Mouse (Mus musculus) Muller cell, postnatal 12 days (primary cell): ENCODE results near the gene Mroh9.

Experiments used
- DNase-seq: peaks from one replicate; pipeline ENCODE4 v3.0.0-alpha.2; 2015; ENCODE audit errors: inconsistent ontology term

Mroh9 gene

DNA sequence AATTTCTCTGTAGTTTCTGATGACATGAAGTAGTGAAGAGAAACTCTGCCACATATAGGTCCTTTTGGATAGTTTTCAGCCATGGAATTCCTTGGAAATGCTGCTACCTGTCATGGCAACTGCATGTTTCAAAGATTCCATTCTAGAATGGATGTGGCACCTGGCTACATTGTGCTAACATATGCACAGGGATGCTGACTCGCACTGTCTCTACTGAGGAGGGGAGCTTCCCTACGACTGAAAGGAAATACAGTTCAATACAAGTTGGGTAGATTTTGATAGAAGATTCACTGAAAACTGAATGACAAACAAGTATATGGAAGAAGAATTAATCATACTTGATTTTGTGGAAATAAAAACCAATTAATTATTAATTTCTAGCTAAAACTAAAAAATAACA lies at the start of gene Mroh9:
Gene Mroh9 (minus strand): TSS at position 101 of the 400 bp plus-strand sequence.
- no peak for DNase-seq

DNA sequence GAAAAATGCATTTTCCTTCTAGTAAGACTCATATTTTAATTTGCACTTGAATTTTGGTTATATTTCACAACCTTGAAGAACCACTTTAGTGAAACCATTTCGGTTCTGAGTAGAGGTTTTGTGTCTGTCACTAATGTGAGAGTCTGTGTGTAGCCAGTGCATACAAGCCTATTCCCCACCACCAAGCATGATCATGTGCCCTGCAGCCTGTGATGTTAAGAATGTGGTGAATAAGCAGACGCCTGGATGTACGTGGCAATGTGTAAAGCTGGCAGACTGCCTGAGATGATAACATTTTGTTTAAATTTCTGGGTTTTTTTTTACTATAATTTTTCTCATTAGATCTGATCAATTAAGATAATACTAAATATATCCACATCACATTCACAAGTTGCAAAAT lies 44.5 kb upstream of the Mroh9 start:
- no peak for DNase-seq

DNA sequence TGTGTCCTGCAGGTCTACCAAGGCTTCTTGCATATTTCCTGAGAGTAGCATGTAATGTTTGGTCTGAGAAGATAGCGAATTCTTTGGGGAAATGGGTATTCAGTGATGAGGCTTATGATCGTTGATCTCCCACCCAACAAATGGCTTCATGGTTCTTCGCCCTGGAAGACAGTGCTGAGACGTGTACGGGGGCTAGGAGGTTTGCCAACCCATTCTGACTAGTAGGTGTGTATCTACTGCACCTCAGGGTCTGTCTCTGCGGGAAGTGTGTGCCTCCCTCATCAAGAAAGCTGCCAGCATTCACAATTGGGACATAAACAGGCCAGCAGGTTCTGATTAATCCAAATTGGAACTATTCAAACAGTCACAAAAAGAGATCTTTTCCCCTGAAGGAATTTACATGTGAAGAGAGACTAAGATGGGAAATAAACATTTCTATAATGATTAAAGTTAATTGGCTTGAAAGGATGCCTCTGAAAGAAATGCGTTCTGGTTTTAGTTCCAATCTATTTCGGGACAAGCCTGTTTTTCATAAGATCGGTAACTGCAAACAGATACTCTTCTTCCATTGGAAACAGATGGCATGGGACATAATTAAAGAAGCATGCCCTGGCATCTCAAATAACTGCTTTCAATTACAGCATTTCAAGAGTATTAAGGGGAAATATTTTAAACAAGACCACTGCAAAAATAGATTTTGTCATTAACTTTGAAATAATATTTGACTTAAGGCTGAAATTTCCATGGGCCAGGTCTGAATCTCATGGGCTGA lies 43.8 kb upstream of the Mroh9 start:
- peak; percentile 18 for DNase-seq

DNA sequence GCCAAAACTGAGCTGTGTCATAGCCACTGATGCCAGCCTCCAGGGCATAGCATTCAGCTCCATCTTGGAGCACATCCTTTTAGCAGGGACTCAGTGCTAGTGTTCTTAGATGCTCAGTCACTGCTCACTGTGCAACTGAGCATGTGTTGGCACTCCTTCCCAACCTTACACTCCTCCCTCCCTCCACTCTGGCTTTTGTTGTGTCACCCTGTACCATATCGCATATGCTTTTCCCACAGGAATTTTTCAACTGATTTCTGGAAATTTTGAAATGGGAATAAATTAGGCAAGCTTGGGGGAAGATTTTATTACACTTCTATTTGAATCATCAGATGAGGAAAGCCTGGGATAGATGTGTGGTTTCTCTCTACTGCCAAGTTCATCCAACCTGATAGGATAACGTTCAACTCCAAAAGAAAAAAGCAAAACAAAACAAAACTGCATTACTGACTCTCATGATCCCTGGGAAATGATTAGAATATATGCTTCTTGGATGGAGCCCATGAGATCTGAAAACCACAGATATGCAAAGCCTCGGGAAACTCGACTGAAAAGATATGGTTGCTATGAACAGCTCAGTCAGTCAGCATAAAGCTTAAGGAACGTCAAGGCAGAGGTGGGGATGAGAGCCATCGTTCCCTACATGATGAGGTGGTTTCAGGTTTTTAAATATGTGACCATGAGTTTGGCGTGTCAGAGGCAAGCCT lies 40.9 kb upstream of the Mroh9 start:
- no peak for DNase-seq

DNA sequence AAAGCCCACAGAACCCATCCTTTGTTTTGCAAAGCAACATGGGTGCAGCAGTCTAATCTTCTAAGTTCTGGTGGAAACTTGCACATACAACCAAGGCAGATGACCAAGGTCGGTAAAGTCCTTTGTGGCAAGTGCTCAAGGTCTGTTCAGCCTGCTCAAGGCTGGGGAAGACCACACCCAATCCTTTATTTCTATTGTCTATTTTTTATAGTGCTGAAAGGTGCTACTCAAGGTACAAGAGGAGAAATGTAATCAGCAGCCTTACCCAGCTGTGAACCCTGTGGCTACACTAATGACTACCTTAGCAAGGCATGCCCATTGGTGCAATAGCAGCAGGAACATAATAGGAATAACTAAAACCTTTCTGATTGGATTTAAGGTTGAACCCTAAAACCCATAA lies 36.9 kb upstream of the Mroh9 start:
- no peak for DNase-seq

DNA sequence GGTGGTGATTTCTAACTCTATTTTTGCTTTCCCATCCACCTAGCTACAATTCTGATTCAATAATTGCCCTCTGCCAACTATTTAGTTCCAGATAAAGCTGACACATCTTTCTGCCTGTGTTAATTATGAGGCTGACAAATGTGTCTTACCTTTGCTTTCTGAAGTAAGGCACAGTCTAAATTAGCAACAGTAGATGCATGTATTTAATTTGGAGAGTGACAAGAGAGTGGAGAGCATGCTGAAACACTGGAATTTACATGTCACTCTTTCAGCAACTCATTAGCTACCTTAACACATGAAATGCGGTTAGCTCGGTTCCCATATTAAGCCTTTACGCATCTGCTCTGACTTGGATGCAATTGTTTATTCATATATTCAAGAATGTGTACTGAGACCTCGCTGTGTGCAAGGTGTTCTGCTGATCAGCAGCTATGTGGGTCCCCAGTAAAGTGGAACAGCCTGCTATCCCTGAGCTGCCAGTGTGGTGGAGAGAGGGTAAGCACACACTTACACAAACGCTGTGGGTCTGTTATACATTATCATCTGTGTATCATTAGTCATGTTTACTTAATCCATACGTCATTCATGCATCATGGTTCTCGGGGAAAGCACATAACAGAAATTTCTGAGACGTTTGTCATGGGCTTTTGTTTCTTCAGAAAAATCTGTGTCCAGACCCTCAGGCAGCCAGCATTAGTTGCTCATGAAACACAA lies 28.1 kb upstream of the Mroh9 start:
- DNase-seq: no peak

DNA sequence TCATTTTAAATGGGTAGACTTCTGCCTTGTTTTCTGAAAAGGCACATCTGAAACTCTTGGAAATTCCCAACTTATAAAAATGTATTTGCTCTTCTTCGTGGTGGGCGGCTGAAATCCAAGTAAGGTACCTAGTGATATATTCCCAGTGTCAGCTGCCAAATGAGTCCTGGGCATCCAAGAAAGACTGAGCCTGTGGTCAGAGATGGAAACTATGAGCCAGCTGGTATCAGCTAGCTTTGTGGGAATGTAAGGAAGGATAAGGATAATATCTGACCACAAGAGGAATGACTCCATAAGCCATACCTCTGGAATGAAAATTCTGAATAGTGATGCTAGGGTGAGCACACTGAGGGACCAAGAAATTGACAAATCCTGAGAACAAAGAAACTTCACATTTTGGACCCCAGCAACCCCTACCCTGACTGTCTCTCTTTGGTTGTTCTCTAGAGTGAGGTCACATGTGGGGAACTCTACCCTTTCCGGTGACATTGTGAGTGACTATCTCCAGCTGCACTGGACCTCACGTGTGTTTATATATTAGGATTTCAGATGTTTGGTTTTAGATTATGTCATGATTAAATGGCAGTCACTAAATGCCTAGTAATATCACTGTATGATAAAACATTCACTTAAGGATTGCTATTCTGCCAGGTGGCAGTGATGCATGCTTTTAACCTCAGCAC lies 27.2 kb upstream of the Mroh9 start:
- no peak for DNase-seq

DNA sequence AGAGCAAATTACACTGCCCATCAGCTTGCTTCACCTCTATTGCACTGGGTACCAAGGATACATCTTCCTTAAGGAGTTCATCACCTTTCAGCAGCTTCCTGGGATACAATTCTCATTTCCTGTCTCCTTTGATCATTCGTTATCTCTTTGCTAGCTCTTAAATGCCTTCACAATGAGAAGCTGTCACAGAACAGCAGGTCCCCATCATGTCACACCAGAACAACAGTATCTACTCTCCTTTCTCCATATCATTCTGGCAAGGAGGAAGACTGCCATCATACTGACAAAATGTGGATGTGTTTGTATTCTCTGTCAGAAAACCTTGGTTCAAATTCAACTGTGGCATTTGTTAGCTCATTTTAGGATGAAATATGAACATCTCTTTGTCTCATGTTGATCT lies 19.5 kb upstream of the Mroh9 start:
- no peak for DNase-seq

DNA sequence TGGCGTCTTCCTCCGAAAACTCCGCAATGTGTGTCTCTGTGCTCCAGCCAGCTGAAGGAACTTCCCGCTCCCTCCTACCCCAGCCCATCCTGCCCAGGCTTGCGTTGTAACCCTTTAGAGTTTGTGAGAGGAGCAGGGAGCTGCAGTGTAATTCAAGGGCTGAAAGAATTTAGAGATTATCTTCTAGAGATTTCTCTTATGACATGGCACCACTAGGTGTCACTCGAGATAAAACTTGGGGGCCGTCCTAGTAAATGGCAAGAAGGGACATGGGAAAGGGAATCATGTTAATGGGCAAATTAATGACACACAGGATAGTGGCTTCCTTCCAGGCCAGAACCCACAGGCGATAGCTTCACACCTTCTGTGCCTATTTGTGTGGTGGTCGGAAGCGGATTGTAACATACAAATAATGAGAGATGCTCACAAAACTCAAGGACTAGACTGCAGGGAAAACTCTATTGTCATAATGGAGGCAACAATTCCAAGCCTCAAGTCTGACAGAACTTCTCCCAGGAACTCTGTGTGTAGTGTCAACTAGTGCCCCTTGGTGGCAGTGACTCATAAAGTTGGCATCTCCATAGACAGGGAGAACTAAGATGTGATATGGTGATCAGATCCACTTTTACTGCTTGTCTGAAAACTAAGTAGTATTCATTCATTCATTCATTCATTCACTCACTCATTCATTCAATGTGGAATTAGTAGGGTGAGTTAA lies 6.1 kb upstream of the Mroh9 start:
- DNase-seq: peak; percentile 47

DNA sequence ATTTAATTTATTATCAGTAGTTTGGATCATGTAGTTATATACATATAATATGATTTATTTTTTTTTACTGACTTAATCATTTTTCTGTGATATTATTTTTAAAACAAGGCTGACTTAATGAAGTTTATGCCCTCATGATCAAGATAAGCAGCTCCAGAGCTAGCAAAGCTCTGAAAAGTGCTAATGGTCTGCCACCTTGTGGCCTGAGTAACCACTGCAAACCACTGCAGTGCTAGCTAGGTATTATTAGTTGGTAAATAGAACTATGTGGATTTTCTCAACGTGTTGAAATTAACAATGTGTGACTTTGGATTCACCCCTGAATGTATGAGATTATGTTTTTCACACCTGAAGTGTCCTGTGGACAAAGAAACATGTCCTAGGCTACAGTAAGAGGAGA lies 15.0 kb downstream of the Mroh9 start:
- DNase-seq: peak; percentile 8

DNA sequence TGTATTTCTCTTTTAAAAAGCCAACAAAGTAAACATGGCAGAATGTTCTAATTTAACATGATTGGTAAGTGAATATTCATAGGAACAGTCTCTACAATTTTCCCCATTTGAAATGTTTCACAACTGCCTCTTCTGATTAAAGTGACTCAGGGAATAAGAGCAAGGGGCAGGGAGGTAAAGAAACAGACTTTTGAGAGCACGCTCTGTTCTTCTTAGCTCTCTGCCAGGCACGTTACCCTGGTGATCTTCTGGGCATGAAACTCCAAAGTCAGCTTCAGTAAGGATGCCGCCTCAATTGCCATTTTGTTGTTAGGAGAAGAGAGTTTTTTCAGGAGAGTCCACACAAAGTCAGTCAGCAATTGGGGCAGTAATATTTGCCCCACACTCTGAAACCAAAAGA lies 25.1 kb downstream of the Mroh9 start:
- no peak for DNase-seq

DNA sequence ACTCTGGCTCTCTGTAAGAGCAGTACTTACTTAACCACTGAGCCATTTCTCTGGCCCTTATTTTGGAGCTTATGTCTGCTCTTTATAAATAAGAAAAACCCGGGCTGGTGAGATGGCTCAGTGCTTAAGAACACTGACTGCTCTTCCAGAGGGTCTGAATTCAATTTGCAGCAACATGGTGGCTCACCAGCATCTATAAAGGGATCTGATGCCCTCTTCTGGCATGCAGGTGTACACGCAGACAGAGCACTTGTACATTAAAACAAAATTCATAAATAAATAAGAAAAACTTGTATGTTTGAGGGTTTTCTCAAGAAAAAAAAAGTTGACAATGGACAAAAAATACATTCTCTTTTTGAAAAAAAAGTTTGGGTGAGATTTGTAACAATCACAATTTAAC lies 28.1 kb downstream of the Mroh9 start:
- peak; percentile 9 for DNase-seq

DNA sequence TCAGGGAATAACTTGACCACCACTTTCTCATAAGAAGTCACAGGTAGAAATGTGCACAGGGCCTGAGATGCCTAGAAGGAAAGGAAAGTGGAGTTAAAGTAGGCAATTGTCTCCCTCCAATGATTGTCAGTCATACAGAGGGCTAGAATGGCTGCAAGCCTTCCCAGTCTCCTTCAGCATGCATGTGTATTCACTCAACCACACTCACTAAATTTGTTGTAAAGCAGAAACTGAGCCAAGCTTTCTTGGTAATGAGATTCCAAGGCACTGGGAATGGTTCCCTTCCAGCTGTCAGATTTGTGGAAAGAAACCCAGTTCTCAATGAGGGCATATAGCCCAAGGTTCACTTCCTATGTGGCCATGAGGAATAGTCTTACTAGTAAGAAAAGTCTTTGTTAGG lies 29.8 kb downstream of the Mroh9 start:
- DNase-seq: no peak

DNA sequence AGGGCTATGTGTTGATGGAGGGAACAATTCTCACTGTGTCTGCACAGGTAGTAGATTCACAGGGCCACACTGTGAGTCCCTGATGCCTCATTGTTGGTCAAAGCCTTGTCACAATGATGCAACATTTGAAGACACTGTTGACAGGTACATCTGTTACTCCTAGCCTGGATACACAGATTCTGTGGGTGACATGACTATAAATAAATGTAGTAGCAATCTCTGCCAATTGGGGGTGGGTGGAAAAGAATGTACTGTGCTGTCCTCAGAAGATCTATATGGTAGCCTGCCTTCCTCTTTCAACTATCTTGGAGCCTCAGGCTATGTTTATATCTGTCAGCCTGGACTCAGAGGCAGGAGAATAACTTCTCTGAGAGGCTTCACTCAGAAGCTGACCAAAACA lies 62.4 kb downstream of the Mroh9 start:
- DNase-seq: no peak

DNA sequence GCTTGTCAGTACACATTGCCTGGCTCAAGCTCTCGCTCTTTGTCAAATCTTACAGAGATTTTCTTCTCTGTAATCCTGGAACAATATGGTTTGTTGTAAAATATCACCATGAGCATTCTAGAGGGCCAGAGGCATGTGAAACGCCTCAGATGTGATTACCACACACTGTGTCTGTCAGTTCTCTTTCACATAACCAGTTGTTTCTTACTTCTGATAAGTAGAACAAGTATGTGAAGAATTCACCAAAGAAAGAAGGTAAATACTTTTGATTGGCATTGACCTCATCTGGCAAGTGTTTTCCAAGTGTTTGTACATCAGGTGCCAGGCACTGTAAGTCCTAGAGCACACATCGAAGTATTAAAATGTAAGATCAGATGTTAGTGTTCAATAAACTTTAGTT lies 76.2 kb downstream of the Mroh9 start:
- peak; percentile 19 for DNase-seq

DNA sequence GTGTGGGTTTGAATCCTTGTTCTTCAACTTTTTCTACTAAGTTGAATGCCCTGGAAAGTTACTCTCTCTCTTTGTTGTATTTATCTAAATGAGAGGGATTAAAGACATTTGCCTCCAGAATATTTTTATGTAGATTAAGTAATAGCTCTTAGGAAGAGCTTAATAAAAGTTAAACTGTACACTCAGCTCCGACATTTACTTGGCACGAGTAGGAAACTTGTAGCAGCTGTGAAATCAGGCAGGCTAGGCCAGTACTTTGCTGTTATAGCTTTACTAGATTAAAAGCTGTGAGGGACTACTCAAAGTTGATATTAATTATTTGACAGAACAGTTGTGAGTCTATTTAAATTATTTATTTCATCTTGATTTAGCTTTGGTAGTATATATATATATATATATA lies 82.0 kb downstream of the Mroh9 start:
- DNase-seq: no peak

DNA sequence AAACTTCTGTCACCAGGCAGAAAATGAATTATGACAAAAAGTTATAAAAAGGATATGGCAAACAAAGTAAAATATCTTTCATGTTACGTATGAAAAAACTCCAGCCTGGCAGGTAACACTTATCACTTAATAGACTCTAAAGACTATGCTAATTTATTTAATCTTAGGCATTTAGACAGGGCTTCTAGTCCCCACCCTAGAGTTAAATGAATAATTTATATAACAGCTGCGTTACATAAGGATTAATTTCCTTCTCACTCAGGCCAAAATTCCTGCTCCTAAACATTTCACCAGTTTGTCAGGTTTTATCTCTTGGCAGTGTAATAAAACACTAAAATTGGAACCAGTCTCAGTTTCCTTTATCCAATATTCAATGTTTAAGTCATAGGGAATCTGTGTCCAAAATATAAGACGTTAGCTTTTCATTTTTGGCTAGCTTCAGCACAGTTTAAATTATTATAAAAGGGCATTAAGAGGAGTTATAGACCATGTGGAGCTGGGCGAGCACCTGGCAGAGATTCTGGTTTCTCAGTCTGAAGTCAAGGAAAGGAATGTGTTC lies 84.1 kb downstream of the Mroh9 start:
- DNase-seq: no peak

DNA sequence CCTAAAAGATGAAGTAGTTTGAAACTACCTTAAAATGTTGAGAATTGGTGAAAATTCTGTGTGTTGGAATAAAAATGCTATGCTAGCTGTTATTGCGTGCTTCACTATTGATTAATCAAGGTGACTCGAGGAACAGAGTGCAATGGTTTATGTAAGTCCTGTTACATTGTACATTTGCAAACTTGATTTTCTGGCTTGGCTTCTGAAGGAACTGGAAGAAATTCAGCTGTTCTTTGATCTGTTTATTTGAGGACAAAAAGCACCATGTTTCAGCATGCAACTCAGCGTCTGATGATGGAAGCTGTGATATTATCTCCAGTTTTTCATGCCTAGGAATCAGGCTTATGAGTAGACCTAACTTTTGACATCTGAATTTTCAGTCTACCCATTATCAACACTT lies 97.9 kb downstream of the Mroh9 start:
- DNase-seq: no peak

DNA sequence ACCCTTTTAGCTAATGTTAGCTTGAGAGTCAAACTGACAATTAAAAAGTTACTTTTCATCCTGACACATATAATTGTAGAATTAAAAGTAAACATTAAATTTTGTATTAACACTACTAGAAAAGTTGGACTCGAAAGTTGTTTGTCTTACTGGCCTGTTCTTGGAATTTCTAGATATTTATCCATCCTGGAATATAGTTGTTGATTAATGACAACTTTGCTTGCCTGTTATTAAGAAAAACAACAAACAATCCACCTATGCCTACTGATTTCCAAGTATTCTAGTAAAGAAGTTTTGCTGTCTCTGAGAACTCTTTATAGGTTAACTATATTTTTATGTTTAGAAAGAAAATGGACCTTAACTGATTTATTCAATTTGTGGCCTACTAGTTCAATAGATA lies 98.7 kb downstream of the Mroh9 start:
- DNase-seq: no peak

DNA sequence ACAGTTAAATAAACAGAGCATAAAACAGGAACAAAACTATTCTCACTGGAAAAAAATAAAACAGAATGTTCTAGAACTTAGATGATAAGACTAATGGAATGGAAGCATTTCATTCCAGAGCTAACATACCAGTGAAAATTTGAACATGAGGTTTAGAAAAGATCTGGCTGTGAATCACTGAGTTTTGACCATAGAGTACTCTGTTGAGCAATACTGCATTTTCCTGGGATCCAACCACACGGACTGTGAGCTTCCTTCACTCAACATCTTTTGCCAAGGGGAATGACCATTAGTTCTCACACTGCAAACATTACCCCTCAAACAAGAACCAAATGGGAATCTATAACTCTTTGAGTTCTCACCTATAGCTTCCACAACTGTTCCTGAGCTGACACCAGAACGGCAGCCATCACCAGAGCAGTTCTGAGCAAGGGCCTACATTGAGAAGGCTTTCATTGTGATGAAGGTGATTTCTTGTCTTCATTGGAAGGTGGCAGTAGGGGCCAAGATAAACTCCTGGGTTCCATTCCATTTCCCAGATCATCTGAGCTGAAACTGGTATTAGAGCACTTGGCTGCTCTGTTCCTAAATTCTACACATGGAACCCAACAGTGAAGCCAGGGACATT lies 99.2 kb downstream of the Mroh9 start:
- DNase-seq: no peak

DNA sequence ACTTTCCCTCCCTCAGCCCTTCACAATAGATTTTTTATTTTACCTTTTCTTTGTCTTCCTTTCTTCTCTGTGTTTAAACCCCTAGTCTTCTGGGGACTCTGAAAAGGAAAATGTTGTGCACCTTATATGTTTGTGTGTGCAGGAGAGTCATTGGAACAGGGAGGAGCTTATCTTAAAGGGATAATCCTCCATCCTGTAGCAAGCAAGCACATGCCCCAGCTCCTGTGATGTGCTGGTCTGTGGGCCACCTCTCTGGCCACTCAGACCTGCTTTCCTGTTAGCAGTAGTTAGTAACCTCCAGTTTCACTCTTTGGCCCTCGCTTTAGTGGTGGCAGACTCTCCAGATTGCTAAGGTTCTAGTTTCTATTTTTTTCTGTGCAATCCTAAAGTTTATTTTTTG lies 101.0 kb downstream of the Mroh9 start, which contains the start of gene Fmo3:
Gene Fmo3 (minus strand): TSS at position 101 of the 400 bp plus-strand sequence.
- DNase-seq: no peak
